Mouse (Mus musculus) frontal cortex, adult 2 months (tissue): ENCODE measurements at regions not wholly inside any gene's neighbourhood (a gene's known extent, or its start where the extent isn't known, plus 50 kb on each side); places are given as distances from the start of the nearest gene placed in this dataset.

ENCODE experiments used
- DNase-seq, 2 experiments: peaks; one replicate each; pipeline ENCODE4 v3.0.0; 2022; ENCODE audit warnings: low spot score in 1 of 2; ENCODE audit errors: extremely low spot score in 1 of 2

DNA sequence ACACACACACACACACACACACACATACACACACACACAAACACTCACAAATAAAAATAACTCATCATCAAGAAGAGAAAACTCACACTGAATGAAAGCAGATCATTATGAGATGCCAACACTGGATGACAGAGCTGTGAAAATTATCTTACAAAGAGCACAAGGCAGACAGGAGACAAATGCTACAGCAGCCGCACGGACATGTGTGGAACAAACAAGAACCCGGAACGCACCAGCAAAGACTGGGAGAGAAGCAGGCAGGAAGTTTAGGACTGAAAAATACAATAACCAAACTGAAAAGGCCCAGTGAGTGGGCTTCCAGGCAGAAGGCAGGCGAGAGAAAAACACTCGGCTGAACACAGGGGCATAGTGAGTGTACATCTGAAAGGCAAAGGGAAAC, 148.2 kb downstream of the Rplp1 start:
- DNase-seq = no peak

DNA sequence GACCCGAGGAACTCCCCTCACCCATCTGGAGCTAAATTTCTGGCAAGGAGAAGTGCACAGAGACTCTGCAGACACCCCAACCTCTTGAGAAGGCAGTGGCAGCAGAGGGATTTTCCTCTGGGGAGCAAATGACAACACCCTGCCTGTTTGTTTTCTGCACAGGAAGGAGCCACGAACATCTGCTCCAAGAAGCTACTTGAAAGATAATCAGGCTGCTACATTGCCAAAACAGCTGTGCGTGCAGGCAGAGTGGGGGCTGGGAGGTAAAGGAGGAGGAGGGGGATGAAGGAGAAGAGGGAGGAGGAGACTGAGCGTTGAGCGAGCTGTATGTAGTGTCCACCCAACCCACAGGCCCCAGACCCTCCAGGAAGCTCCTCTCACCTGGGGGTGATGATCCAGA, 149.0 kb downstream of the Rplp1 start:
- DNase-seq = no peak

DNA sequence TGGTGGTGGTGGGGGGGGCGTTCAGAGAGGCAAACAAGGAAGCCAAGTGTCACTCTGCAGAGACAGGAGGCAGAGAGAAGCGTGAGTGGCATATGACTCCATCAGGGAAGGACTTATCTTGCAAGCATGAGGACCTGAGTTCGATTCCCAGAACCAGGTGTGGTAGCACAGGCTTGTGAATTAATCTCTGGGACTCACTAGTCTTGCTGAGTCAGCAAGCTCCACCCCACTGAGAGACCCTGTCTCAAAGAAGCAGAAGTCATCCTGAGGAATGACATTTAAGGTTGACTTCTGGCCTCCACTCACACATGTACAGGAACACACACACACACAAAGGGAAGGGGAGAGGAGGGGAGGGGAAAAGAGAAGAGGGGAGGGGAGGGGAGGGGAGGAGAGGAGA, 156.5 kb downstream of the Rplp1 start:
- no peak for DNase-seq

DNA sequence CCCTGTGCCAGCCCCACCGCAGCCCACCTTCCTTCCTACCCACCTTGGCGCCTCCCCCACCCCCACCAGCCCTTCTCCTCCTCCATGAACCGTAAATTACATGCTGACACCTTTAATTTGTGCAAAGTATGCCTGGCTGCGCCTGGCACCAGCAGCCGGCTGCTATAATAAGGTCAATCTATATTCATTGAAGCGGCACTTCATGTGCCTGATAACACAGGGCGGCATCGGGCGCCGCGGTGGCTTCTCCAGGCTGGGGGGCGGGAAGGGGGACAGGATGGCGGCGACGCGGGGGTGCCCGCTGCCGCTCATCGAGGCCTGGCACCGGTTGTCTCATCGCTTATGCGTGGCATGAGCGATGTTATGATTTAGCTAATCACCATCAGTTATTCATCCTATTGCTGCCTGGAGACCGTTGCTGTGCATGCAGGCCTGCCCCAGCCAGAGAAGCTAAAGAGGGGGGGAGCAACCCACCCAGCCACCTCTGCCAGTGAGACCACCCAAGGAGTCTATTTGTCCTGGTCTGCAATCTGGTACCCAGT, 157.5 kb downstream of the Rplp1 start:
- peak in 1 of 2 experiments; percentile 48 for DNase-seq

DNA sequence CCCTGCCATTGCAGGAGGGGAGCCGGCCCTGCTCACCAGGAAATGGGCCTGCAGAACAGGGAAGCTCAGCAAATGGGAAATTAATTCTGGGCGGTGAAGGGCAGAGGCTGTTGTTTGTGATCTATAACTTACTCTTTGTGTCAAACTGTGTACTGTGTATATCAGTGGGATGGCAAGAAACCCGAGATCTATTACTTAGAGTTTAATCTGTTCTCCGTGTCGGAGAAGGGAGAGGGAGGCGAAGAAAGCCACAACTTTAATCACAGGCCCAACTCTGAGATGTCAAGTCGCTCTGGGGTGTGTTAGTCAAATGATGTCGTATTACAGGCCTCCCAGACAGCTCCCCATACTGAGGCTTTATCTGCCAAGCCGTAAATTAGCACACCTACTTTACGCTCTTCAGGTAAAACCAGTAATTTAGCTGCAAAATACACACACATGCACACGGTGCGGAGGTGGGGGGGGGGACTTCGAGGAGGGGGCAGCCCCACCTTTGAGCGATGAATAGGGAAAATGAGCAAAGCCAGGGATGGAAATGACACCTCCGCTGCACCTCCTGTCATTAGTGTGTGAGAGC, 158.0 kb downstream of the Rplp1 start:
- no peak for DNase-seq

DNA sequence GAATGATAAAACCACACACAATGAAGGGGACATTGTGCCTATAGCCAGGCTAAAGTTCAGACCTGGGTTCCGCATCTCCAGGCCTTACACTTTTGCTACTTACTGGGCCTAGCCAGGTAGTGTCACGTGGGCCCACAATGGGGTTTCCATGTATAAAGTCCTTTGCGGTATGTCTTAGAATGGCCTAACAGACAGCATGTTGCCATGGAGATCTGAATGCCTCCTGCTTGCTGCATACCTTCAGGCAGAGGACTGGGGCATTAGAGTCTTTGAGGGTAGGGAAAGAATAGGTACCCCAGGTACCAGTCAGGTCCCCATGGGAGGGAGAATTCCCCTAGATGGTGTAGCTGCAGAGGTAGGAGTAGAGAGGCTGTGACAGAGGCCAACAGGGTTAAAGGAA, 159.0 kb downstream of the Rplp1 start:
- DNase-seq = no peak

DNA sequence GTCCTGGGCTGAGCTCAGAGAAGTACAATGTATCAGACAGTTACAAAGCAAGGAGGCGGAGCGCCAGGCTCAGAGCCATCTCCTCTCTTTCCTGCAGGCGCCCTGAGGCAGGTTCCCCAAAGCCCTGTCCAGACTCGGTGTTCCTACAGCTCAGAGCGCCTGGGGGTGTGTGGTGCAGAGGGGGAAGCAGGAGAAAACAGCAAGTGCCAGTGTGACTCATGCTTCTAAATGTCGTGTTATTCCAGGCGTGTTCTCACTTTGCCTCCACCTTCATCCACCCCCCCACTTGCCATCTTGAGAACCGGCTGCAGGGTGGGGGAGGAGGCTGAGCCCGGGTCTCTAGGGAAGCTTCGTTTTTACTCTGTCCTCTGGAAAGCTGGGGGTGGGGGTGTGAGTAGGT, 160.5 kb downstream of the Rplp1 start:
- peak; percentile 89 to 90 for DNase-seq

DNA sequence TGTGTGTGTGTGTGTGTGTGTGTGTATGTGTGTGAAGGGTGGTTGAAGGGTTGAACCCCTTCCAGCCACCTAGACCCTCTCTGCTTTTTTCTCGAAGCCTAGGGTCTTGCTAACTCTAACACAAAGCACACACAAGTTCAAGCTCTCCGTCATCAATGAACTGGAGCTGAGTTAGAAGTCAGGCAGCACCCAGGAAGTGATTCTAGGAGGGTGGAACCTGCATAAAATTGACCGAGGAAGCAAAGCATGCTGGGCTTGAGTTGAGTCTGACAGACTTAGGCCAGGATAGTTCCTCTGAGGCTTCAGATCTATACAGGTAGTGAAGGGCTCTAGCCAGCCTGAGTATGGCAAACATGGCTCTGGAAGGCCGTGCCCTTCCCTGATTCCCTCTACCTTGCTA, 165.1 kb downstream of the Rplp1 start:
- DNase-seq = no peak

DNA sequence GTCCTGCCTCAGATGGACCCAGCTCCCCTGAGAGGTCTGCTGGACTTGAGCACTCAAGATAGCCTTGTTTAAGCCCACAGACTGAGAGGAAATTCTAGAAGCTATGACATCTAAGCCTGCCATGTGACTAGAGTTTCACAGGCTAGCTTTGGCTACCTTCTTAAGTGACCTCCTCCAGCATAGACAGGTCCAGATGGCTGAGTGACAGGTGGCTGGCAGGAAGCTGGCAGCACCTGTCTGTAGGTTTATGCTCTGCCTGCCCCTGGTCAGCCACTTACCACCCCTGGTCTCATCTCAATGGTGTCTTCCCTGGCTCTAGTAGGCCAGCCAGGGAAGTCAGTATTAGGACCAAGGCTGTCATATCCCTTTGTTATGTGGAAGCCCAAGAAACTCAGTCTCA, 165.9 kb downstream of the Rplp1 start:
- no peak for DNase-seq

DNA sequence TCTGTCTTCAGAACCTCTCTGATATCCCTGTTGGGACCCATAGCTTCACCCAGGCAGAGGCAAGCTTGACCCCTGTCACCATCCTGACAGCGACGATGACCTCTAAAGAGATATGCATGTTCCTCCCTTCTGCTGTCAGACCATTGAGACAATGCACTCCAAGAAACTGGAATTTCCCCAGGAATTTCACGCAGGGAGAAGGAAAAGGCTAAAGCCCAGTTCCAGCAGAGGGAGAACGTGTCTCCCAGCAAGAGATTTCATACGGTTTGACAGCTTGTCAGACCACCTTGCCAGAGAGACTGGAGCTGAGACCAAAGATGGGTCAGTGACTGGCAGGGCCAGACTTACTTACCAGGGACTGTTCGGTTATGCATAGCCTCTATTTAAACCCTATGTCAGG, 167.9 kb downstream of the Rplp1 start:
- no peak for DNase-seq

DNA sequence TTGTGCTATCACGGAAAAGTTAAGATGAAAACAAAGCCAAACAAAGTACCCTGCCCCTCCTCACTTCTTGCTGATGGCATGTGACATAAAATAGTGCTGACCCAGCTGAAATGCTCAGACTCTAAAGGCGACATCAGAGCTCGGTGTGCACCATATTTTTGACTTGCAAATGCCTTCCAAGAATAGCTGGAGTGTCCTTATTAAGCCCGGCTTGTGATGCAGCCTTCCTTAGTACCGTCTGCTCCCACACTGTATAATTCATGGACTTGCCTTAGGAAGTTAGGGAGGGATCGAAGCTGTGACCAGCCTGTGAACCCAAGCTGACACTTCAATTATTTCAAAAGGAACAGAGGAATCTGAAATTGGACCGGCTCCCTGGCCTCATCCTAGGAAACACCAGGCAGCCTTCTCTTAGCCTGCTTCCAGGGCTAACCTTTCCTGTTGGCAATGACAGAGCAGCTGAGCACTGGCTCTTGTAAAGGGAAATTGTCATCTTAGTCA, 169.0 kb downstream of the Rplp1 start:
- DNase-seq = peak; percentile 59 to 69

DNA sequence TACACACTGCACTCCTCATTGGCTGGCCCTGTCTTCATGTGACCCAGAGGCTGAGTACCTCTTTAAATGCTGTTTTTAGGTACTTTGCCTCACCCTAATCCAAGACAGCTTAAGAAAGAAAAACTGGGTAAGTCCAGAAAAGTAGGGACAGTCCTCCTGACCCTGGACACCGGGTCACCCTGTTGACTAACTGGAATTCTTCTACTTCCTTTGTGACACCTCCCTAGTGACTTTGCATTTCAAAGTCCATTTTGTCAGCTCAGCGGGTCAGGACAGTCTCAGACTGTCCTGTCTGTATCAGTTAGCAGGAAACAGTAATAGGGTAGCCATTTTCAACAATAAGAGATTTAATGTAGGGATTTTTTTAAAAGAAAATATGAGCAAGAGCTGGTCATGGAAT, 180.8 kb downstream of the Rplp1 start:
- no peak for DNase-seq

DNA sequence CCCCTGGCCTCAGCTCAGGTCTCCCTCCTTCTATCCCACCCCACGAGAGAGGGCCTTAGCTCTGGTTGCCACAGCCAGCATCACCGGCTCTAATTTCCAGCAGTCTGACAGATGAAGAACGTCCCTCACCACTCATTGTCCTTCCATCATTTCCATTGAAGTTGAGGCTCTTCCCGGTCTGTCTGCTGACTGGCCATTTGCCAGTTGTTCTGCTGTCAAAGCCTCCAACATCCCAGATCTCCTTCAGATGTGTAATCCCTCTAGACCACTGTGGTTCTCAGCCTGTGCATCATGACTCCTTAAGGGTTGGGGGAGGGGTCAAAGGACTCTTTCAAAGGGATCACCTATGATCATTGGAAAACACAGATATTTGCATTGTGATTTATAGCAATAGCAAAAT, 181.6 kb downstream of the Rplp1 start:
- DNase-seq = no peak

DNA sequence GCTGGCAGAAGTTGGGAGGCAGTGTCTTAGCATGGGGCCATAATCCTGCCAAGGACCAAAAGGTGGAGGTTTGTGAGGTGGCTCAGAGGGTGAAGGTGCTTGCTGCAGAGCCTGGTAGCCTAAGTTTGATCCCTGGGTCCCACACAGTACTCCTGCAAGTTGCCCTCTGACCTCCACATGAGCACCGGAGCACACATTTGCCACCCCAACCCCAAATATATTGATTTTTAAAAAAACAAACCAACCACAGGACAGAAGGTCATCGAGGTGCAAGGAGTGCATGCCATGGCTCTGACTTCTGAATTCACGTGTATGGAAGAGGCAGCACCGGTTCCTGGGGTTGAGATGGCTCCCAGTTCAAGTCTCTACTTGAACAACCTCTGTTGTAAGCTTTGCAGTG, 186.2 kb downstream of the Rplp1 start:
- no peak for DNase-seq

DNA sequence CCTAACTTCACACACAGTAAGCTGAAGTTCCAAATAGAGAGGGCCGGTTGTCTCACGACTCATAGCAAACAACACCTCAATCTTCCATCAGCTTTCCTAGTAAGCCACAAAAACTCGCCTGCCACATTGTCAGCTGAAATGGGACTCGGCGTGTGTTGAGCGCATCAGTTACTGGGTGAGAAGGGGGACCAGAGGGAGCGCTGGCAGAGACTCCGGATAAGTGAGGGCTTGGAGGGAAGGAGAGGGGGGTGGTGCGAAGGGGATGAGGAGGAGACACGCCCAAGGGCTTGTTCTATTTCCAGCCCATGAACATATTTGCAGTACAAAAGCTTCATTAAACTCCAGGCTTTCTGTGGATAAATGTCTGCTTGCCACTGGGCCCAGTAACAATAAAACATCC, 186.7 kb downstream of the Rplp1 start:
- peak in 1 of 2 experiments; percentile 18 for DNase-seq

DNA sequence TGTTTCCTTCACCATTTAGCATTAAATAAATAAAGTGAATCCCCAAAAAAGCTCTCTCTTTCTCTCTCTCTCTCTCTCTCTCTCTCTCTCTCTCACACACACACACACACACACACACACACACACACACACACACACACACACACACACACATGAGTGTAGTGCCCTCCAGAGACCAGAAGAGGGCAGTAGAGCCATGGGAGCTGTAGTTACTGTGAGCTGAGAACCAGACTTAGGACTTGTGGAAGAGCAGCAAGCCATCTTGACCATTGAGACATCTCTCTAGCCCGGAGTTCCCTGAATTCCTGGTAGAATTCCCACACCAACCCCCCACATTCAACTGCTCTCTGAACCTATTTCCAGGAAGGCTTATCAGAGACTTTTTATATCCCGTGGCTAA, 190.3 kb downstream of the Rplp1 start:
- no peak for DNase-seq

DNA sequence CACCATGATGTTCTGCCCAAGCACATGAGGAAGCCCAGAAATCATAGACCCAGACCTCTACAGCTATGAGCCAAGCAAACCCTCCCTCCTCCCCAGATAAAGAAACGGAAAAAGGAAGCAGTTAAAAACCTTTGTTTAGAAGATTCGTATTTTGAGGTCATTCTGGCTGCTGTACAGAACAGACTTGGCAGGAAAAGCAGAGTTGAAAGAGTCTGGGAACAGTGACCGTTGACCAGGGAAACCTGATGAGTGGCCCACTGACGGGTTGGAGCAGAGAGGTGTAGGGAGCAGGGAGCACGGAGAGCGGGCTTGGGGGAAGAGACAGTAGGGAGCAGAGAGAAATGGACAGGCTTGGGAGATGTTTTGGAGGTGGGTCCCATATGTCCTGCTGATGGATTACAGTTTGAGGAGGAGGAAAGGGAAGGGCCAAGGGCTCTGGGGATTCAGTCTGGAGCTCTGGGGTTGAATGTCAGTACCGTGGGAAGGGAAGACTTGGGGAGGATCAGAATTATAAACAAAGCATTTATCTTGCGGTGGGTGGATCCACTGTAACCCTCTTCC, 191.2 kb downstream of the Rplp1 start:
- DNase-seq = peak in 1 of 2 experiments; percentile 20

DNA sequence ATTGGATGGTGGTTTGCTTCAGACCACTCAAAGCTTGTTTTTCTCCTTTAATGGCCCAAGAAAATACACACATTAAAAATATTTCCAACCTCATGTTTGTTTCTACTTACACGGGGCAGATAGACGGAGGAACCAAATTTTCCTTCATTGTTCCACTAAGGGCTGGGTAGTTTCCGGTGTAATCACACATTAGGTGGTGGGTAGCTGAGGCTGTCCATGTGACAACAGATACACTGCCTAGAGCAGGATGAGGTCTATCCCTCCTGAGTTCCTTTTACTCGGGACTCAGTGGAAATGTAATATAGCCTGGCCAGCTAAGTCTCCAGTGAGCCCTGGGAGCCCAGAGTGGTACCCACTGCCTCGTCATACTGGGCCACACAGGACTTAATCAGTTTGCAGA, 192.5 kb downstream of the Rplp1 start:
- no peak for DNase-seq

DNA sequence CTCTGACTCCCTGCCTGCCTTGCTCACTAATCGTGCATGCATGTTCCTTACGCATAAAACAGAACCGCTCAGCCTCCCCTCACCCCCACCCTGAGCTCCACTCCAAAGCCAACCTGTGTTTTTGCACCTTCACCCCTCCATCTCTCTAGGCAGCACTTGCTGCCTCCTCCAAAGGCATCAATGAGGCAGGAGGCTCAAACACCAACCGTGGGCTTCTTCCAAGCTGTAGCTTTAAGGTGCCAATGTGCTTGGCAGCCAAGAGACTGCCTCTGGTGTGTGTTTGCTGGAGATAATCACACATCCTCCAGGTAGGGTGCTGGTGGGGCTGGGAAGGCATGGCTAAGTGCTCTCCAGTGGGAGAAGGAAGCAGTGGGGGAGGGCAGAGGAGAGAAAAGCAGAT, 193.3 kb downstream of the Rplp1 start:
- peak in 1 of 2 experiments; percentile 36 for DNase-seq

DNA sequence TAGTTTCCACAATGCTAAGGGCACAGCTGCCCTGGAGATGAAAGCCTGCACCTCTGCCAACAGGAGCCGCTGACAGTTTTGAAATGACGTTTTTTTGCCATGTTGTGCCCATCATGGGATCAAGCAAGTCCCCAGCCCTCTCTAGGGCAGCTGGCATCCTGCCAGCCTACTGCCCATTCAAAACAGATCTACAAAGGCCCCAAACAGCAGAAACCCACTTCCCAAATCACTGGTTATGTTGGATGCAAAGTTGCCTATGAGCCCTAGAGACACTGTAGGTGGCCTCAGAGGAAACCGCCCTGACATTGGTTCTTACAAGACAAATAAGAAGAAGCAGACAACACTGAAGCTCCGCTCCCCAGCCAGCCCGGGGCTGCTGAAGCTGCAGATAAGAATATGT, 194.1 kb downstream of the Rplp1 start:
- no peak for DNase-seq

DNA sequence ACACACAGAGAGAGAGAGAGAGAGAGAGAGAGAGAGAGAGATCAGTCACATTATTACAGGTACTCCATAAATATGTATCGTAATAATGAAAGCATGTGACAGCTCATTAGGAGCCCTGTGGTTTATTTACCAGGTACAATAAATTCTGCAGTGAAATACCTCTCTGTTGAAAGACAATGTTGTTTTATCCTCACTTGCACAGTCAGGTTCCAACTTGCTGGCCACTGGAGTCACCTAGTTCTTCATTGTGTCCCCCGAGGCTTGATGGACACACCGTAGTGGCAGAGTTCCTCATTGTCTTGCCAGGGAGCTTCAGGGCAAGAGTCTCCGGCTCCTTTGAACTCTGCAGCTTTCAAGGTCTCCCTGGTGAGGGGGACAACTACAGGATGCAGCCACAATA, 197.6 kb downstream of the Rplp1 start:
- DNase-seq = no peak

DNA sequence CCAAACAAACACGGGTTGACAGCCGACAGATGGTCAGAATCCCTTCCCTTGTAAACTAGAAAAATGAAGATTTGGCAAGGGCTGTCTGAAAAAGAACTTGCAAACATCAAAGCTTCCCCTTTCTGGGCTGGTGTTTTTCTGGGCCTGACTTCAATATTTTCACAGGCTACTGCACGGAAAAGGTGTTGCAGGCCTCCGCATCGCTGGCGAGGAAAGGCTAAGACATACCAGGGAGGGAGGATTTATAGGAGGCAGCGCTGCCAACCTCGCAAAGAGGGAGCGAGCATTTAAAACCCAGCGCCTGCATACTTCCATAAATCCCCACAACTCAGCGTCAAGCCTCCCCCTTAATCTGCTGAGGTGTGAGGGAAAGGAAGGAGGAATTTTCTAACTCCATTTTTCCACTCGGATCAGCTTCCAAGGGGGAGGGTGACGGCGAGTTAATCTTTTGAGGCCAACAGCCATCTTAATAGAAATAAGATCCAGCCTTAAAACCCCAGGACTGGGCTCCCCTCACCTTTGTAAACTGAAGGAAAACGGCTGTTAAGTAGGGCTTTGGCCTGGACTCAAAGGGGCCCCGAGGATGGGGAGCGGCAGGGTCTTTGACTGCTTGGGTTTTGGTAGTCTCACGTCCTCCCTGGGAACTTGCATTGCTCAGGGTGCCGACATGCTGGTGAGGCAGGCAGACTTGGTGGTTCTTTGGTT, 199.9 kb downstream of the Rplp1 start:
- peak; percentile 63 to 78 for DNase-seq
